Comparison of ENCODE assay signal across 8 mouse cellular contexts in genomic region chr11:24075486-24076126, GRCm38 (mm10). TPM values are rescaled to one million over a fixed set of nuclear protein-coding genes. Genes with fewer than 3 reads are reported as not detected.
DNase-seq lines count a peak whose midpoint lies in the region; ATAC-seq and TF ChIP-seq lines count a peak whose summit lies in the region.

No protein-coding gene starts in this region.

- H3K27me3 ChIP-seq in heart, adult 2 months (ENCODE audit: control insufficient read depth, insufficient read depth, low read length): peaks cover 16% of the 10 kb centered on the region
- peaks cover 64% of the 10 kb centered on the region for H3K27me3 ChIP-seq in E14TG2a.4 (ENCODE audit: insufficient read depth, low read length)
- H3K27me3 ChIP-seq in forebrain, embryonic 10.5 days (ENCODE audit: poor library complexity, severe bottlenecking): peaks cover 40% of the 10 kb centered on the region
- H3K27me3 ChIP-seq in liver, embryonic 13.5 days: peaks cover 19% of the 10 kb centered on the region

- no peaks in the 10 kb centered on the region for H3K79me2 ChIP-seq in heart, adult 2 months (replicated peaks; ENCODE audit: control insufficient read depth, insufficient read depth, low read length)

- H3K4me1 ChIP-seq in heart, adult 2 months (ENCODE audit: control insufficient read depth, insufficient read depth, low read length): peaks cover 3% of the 10 kb centered on the region
- peaks cover 61% of the 10 kb centered on the region for H3K4me1 ChIP-seq in E14TG2a.4 (replicated peaks; ENCODE audit: low read depth, low read length)
- peaks cover 45% of the 10 kb centered on the region for H3K4me1 ChIP-seq in forebrain, embryonic 10.5 days
- H3K4me1 ChIP-seq in liver, embryonic 13.5 days (replicated peaks): peaks cover 46% of the 10 kb centered on the region

- TF ChIP-seq CTCF in heart, adult 2 months (IDR thresholded peaks at IDR 0.05): no peak
- no peak for TF ChIP-seq CTCF in E14TG2a.4 (conservative IDR thresholded peaks at IDR 0.05; ENCODE audit: low read length)

- no peak overlapping the region for H3K27ac ChIP-seq in heart, adult 2 months
- H3K27ac ChIP-seq in forebrain, embryonic 10.5 days: peak overlapping the region; percentile 96
- peak overlapping the region; percentile 92 for H3K27ac ChIP-seq in liver, embryonic 13.5 days

- H3K9ac ChIP-seq in heart, adult 2 months (ENCODE audit: low read depth, low read length): peak overlapping the region; percentile 42
- H3K9ac ChIP-seq in liver, embryonic 13.5 days: peak overlapping the region; percentile 90

- 5% methylated on average over 17 of the region's 17 CpGs for WGBS in heart, adult 2 months
- WGBS in forebrain, embryonic 10.5 days: 0% methylated on average over 17 of the region's 17 CpGs
- WGBS in liver, embryonic 13.5 days (ENCODE audit: insufficient replicate concordance): 2% methylated on average over 17 of the region's 17 CpGs

- peak overlapping the region; percentile 54 for H3K4me3 ChIP-seq in heart, adult 2 months
- H3K4me3 ChIP-seq in E14TG2a.4 (replicated peaks; ENCODE audit: low read length): peak overlapping the region; percentile 79
- peak overlapping the region; percentile 75 for H3K4me3 ChIP-seq in forebrain, embryonic 10.5 days
- H3K4me3 ChIP-seq in liver, embryonic 13.5 days (replicated peaks): peak overlapping the region; percentile 85

- no peak for DNase-seq in heart, adult 2 months
- DNase-seq in heart, adult 18-20 months: no peak
- DNase-seq in forebrain, embryonic 10.5 days (ENCODE audit: extremely low spot score, low spot score): no peak
- DNase-seq in liver, embryonic 13.5 days: no peak
- no peak for DNase-seq in B cell, adult 2 months
- DNase-seq in left cerebral cortex, postnatal 36 days (ENCODE audit: low spot score in 2 of 2): no peak
- no peak for DNase-seq in urinary bladder, postnatal 10 days (ENCODE audit: low spot score)

- peak overlapping the region; percentile 98 for H3K4me2 ChIP-seq in liver, embryonic 13.5 days

- H3K36me3 ChIP-seq in heart, adult 2 months (ENCODE audit: control insufficient read depth, insufficient read depth, low read length): no peaks in the 10 kb centered on the region
- no peaks in the 10 kb centered on the region for H3K36me3 ChIP-seq in E14TG2a.4 (ENCODE audit: insufficient read depth, low read length)
- H3K36me3 ChIP-seq in forebrain, embryonic 10.5 days (replicated peaks): no peaks in the 10 kb centered on the region
- H3K36me3 ChIP-seq in liver, embryonic 13.5 days: no peaks in the 10 kb centered on the region

- intact Hi-C loops in heart, adult 2 months (cut with DNase I): no loop called here
- intact Hi-C loops in left cerebral cortex, postnatal 36 days (cut with DNase I): loop anchor here (2.0 kb wide), 1 partner anchor 15 kb away; no protein-coding TSS in a partner anchor

- no peak for TF ChIP-seq POLR2A in heart, adult 2 months (IDR thresholded peaks at IDR 0.05; ENCODE audit: insufficient read depth, low read depth, low read length)

- H3K9me3 ChIP-seq in E14TG2a.4 (ENCODE audit: low read length): no peaks in the 10 kb centered on the region
- H3K9me3 ChIP-seq in forebrain, embryonic 10.5 days: no peaks in the 10 kb centered on the region
- H3K9me3 ChIP-seq in liver, embryonic 13.5 days (replicated peaks): no peaks in the 10 kb centered on the region

- ATAC-seq in liver, embryonic 13.5 days (ENCODE audit: low read depth): no peak

- TF ChIP-seq EP300 in heart, adult 2 months (IDR thresholded peaks at IDR 0.05; ENCODE audit: insufficient read depth, low read depth, low read length): no peak

RNA-seq across cellular contexts. Expression of gene A830031A19Rik, which starts 0.8 kb away (rescaled TPM):
- total RNA-seq in heart, adult 2 months (2021): not detected
- not detected in 2 replicates for polyA plus RNA-seq in heart, adult 2 months (2012; rRNA removed)
- not detected for total RNA-seq in heart, adult 18-20 months (2021)
- polyA plus RNA-seq in forebrain, embryonic 10.5 days (2016; fragmentation: Nextera tagmentation; extraction: Ambion mirVana): not detected in 2 replicates
- polyA plus RNA-seq in liver, embryonic 13.5 days (2015; fragmentation: Nextera tagmentation; extraction: Ambion mirVana): not detected in 2 replicates
- 1 to 10 TPM; 1.3 to 1.5 TPM for total RNA-seq in left cerebral cortex, postnatal 36 days (2021)

RNA-seq across cellular contexts. Expression of gene Bcl11a, which starts 2.2 kb away (rescaled TPM):
- 1 to 10 TPM; 2.4 to 4.2 TPM for total RNA-seq in heart, adult 2 months (2021)
- 1.1 and 1.7 TPM in 2 replicates for polyA plus RNA-seq in heart, adult 2 months (2012; rRNA removed)
- 1 to 10 TPM; 2.1 to 2.6 TPM for total RNA-seq in heart, adult 18-20 months (2021)
- polyA plus RNA-seq in forebrain, embryonic 10.5 days (2016; fragmentation: Nextera tagmentation; extraction: Ambion mirVana): 37.6 and 44.1 TPM in 2 replicates
- 37.9 and 45.0 TPM in 2 replicates for polyA plus RNA-seq in liver, embryonic 13.5 days (2015; fragmentation: Nextera tagmentation; extraction: Ambion mirVana)
- 100 to 1,000 TPM; 100 to 116 TPM for total RNA-seq in left cerebral cortex, postnatal 36 days (2021)

Comparison
In these comparisons a context has a peak if more than half of its experiments do, and no peak if none do; other contexts are left out.
1. RNA of gene Bcl11a, which starts 2.2 kb away (total RNA-seq): 100 to 116 TPM in left cerebral cortex, postnatal 36 days; 2.4 to 4.2 TPM in heart, adult 2 months and 2.1 to 2.6 TPM in heart, adult 18-20 months; every median in the first group is over 10 times any median in the second.
2. Peak in every context shown above with its lines, with median percentiles within 50 percentile points of each other: H3K4me3 ChIP-seq.